Mouse (Mus musculus): ENCODE measurements around the gene Olfr479.
"Not testable (repeated sequence)": the region's sequence is repeated elsewhere in the genome, so short reads cannot be mapped to it uniquely, and the experiment has no call there.

The Olfr479 gene

DNA sequence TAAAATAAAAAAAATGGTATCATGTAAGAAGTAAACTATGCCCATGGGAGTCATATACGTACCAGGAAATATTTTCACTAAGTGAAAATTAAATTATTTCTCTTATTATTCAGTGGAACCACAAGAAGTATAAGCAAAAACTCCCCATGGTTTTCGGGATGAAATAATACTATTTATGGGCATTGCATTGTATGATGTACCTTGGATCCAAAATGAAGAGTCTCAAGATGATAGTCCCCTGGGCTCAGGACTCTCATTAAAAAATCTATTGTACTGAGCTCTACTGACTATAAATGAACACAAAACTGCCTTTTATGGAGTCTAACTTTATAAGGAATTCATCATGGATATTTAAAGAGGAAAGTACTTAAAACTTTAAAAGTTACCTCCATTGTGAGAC is at the start of gene Olfr479:
TSS of gene Olfr479 (plus strand) at position 301 of the 400 bp plus-strand sequence.
- in situ Hi-C loops (cut with MboI): no loop called here

GRCm38 (mm10) chr7:108014256-108014655 is 36.2 kb upstream of the Olfr479 start:
- in situ Hi-C loops (cut with MboI): not testable (repeated sequence)

GRCm38 (mm10) chr7:108033889-108034288 is 16.6 kb upstream of the Olfr479 start, which contains the start of gene Olfr478:
Gene Olfr478 (minus strand): TSS chr7:108033989.
- in situ Hi-C loops (cut with MboI): no loop called here

DNA sequence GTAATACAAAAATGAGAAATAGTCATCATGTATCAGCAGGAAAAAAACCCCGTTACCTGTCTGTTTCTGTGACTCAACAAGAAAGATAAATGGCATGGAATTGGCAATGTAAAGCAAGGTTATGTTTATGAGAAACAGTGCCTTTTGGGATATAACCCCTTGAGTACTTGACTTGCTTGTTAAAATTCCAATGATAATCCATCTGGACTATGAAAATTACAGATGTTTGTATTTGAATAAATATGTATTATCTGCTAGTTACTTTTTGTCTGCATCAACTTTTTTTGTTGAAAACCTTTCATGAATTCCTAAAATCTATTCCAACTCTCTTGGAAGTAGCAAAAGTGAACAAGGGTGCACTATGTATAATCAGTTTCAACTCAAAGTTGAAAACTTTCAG is 16.8 kb downstream of the Olfr479 start, which contains the start of gene Olfr480:
TSS of gene Olfr480 (minus strand) at position 101 of the 400 bp plus-strand sequence.
- in situ Hi-C loops (cut with MboI): no loop called here

DNA sequence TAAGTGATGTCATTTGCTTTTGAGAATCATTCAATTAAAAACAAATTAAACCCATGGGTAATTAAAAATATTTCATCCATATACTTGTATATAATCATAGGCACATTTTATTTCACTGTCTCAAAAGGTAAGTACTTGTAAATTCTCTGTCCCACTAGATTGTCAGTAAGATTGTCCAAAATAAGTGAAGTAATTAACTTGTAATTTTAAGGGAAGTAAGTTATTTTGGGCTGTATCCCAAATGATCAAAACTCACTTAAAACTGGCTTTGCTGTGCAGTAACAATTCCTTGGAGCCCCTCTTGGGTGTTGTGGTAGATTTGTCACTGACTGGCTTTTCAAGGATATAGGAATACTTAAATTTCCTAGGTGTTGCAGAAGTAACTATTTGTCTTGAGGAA is 29.1 kb downstream of the Olfr479 start, which contains the start of gene Olfr481:
TSS of gene Olfr481 (plus strand) at position 301 of the 400 bp plus-strand sequence.
- in situ Hi-C loops (cut with MboI): no loop called here

DNA sequence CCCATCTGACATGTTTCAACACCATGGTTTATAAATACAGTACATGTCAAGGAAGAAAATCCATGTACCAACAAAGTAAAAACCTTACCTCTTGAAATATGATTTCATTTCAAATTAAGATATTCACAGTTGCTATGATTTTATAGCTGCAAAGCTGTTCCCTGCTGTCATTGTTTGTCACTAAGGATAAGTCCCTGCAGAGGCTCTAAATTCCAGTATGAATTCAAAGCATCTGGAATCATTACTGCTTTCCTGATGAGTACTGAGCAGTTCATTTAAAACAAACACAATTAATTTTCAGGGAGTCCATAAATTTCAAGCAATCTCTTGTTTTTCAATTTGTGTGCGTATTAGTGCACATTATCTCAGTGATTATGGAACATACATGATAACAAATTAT is 47.0 kb downstream of the Olfr479 start, which contains the start of gene Olfr482:
TSS of gene Olfr482 (minus strand) at position 101 of the 400 bp plus-strand sequence.
- in situ Hi-C loops (cut with MboI): no loop called here

- in situ Hi-C loops (cut with MboI): no loop called here
These were observed 50.1 kb downstream of the Olfr479 start, which contains the start of gene Olfr483 for GRCm38 (mm10) chr7:108100549-108100948. Gene Olfr483 (plus strand): TSS chr7:108100849.
